Mouse (Mus musculus) layer of hippocampus, postnatal 14 days (tissue): ENCODE measurements around the gene Shprh. TPM values are rescaled to one million over a fixed set of nuclear protein-coding genes. Genes with fewer than 3 reads are reported as not detected.
"Not testable (repeated sequence)": the region's sequence is repeated elsewhere in the genome, so short reads cannot be mapped to it uniquely, and the experiment has no call there.

ENCODE experiments used
- DNase-seq, 2 experiments: peaks; one replicate each; pipeline ENCODE4 v3.0.0; 2021 to 2022; ENCODE audit warnings: low spot score in 2 of 2, mixed read lengths in 1 of 2
- total RNA-seq, 2 experiments: library from RNA; stranded (reverse); gene quantifications; 2 replicates each; pipeline ENCODE4 v1.2.3; 2021

Shprh gene
- total RNA-seq, 2 experiments from 2014 or later: 43.9 to 47.9 TPM

GRCm38 (mm10) chr10:11233208-11233607, 84.0 kb downstream of the Shprh start:
- DNase-seq: no peak

- DNase-seq: not testable (repeated sequence)
Observed at GRCm38 (mm10) chr10:11242988-11243387, 93.8 kb downstream of the Shprh start.

GRCm38 (mm10) chr10:11248210-11248609, 99.0 kb downstream of the Shprh start:
- no peak for DNase-seq

- no peak for DNase-seq
Observed at GRCm38 (mm10) chr10:11250247-11250997, 101.2 kb downstream of the Shprh start.

- not testable (repeated sequence) for DNase-seq
Observed at GRCm38 (mm10) chr10:11253581-11253980, 104.4 kb downstream of the Shprh start.

GRCm38 (mm10) chr10:11260119-11260518, 110.9 kb downstream of the Shprh start:
- DNase-seq: no peak

- DNase-seq: not testable (repeated sequence)
Observed at GRCm38 (mm10) chr10:11262292-11262691, 113.1 kb downstream of the Shprh start.

GRCm38 (mm10) chr10:11263795-11264194, 114.6 kb downstream of the Shprh start:
- not testable (repeated sequence) for DNase-seq

Other genes starting within 250 kb of the Shprh start
- 10 to 100 TPM; 50.2 to 53.0 TPM for gene Grm1, start 67.1 kb upstream of the Shprh start, total RNA-seq
- 1 to 10 TPM; 9.1 to 9.2 TPM for gene Fbxo30, start 131.9 kb downstream of the Shprh start, total RNA-seq
- 10 to 100 TPM; 25.0 to 30.6 TPM for gene Epm2a, start 194.0 kb downstream of the Shprh start, total RNA-seq